Mouse (Mus musculus): ENCODE results near the gene Csnk2b. TPM values are rescaled to one million over a fixed set of nuclear protein-coding genes. Genes with fewer than 3 reads are reported as not detected.
A peak's percentile ranks its signal among the peaks of the same experiment; 100 is the strongest.
"Not testable (repeated sequence)": the region's sequence is repeated elsewhere in the genome, so short reads cannot be mapped to it uniquely, and the experiment has no call there.

Csnk2b gene
- total RNA-seq, 2 experiments from 2014 or later: 362 to 428 TPM

DNA sequence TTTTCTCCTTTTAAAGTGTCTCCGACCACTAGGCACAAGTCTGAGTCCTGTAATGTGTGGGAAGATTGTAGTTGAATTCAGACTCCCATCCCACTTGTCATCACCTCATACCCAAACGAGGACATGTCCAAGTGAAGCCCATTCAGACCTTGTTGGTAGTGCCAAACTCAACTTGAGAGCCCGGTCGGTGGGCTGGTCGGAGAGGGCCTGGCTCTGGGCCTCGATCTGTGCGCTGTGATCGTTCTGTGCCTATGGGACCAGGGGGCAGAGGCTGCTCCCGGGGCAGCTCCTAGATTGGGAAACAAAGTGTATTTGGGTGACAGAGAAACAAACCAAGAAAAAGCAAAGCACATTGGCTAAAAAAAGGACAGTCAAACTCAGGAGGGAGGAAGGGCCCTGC lies 31.2 kb upstream of the Csnk2b start:
- ATAC-seq (ENCODE audit: poor library complexity, severe bottlenecking): no peak

DNA sequence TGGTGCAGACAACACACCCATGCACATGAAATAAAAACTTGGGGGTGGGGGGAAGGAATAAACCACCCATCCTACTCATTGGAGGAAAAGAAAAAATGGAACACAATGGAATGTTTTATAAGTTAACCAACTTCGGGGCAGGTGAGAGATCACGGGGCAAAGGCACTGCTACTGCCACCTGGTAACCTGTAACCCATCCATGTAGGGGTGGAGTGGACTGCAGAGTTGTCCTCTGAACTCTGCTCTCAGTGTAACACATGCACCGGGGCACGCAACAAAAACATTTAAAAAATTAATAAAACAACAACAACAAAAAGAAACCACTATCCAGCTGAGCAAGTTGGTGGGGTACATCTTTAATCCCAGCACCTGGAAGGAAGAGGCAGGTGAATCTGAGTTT lies 30.3 kb upstream of the Csnk2b start:
- no peak for ATAC-seq (ENCODE audit: poor library complexity, severe bottlenecking)

DNA sequence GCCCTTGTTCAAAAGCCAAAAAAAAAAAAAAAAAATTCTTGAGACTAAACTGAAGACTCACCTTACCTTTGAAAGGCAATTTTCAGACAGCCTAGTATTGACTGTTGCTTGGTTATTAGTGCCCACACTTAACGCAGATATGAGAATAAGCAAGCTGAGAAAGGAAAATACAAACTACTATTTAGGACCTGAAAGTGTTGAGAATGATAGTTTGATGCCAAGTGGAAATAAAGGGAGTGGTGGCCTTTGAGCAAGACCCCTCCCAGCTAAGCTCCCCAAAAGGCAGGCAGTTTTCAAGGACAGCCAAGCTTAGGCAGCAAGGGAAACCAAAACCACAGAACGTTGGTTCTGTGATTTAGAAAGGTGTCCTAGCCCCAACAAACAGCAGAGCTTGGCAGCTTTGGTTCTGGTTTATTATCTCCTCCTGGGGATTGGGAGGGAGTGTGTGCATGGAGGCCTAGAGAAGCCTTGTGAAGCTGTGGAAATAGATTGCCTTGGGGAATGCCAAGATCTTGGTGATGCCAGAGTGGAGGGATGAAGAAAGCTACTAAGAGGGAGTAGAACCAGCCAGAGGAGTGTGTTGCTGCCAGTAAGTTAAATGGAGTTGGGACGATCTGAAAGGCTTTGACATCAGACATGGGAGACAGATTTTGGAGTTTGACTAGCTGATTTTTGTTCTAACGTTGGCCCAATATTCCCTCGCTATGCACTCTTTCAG lies 26.2 kb upstream of the Csnk2b start:
- ATAC-seq (ENCODE audit: poor library complexity, severe bottlenecking): no peak

DNA sequence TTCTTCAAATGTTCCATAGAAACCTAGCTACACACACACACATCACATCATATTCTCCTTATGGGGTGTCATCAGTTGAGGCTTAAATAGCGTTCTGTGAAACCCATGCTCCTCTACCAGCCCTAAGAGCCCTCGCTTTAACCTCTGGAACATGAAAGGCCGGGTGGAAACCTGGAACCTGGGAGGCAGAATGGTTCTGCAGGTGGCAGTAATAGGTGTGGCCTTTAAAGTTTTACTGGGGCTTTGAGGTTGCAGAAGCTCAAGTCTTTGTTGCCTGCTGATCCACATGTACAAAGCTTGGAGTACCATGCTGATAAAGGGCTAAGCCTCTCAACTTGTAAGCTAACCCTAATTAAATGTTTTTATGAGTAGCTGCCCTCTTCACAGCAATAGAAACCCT lies 25.5 kb upstream of the Csnk2b start:
- ATAC-seq (ENCODE audit: poor library complexity, severe bottlenecking): no peak

DNA sequence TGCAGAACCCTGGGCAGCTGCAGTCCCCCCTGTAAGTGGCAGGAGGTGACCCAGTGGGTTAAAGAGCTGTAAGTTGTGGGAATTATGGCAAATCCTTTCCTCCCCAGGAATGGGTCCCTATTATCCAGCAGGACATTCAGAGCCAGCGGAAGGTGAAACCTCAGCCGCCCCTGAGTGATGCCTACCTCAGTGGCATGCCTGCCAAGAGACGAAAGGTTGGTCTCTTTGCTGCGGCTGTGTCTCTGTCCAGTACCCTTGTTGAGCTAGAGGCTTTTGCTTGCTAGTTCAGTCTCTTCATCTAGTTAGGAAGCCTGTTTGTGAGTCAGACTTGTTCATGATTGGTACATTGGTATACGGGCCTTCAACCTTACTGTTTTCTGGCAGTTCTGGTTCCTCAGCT lies 24.3 kb upstream of the Csnk2b start:
- ATAC-seq (ENCODE audit: poor library complexity, severe bottlenecking): no peak

DNA sequence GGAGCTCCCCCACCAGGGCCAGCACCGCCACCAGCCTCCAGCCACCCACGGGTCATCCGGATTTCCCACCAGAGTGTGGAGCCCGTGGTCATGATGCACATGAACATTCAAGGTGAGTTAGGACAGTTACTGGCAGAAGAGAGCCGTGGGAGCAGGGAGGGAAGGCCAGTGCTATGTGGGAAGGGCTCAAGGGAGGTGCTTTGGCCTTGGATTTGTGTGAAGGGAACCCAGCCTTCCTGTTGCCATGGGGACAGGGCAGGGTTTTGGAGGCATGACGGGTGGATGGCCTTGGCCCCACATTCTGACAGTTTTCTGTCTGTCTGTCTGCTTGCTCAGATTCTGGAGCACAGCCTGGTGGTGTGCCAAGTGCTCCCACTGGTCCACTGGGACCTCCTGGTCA lies 20.1 kb upstream of the Csnk2b start:
- ATAC-seq (ENCODE audit: poor library complexity, severe bottlenecking): no peak

DNA sequence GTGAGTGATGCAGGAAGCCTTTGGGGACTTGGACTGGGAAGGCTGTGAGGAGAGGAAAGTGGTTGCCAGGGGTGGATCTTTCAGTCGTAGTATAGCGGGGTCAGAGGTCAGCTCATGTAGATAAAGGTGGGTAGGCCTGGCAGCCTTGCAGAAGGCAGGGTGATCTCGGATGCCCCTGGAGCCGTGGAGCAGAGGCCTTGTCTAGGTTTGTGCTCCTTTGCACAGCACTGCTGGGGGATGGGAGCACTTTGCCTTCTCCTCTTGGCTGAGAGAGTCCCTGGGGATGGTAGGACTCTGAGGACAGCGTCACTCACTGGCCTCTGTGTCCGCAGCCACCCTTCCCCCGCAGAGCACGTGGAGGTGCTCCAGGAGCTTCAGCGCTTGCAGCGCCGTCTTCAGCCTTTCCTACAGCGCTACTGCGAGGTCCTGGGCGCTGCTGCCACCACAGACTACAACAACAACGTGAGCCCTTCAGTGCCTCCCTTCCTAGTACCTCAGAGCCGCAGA lies 18.7 kb upstream of the Csnk2b start:
- no peak for ATAC-seq (ENCODE audit: poor library complexity, severe bottlenecking)

DNA sequence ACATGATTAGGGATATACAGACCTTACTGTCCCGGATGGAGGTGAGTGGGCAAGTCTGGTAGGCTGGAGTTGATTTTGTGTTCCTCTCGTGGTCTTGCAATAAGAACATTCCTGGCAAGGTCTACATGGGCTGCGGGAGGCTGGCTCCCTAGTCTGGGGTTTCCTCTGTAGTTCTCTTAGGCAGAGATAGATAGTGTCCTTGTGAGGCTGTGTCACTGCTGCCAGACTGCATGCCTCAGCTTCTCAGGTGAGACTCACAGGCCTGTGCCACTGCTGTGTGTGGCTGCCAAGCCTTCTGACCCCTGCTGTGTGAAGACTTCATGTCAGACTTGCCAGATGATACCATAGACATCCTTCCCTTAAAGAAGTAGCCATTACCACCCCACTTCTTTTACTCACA lies 17.4 kb upstream of the Csnk2b start:
- no peak for ATAC-seq (ENCODE audit: poor library complexity, severe bottlenecking)

DNA sequence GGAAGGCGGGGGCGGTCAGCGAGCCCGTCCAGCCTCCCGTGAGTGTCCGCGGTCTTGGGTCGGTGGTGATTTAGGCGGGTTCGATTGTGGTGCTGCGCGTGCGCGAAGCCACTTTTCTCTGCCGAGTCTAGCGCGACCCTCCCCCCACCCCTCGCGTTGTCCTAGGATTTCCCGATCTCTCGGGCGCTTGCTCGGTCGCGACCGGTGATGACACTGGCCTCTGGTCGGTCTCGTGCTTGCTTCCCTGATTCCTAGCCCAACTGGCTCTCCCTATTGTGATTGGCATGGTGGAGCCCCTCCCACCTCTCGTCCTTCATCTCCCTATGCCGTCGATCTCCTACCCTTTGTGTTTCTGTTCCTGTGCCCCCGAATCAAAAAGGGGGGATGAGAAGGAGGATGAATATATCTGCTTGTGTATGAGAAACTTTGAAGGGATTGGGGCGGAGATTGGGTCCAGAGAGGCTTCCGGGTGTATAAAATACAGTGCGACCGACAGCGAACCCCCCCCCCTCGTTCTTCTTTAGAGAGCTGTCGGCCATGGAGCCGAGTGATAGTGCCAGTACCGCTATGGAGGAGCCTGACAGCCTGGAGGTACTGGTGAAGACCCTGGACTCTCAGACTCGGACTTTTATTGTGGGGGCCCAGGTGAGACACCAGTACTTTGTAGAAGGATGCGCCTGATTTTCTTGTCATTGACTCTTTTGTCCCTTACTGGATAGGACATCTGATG lies 13.9 kb upstream of the Csnk2b start:
- ATAC-seq (ENCODE audit: poor library complexity, severe bottlenecking): peak; percentile 68

DNA sequence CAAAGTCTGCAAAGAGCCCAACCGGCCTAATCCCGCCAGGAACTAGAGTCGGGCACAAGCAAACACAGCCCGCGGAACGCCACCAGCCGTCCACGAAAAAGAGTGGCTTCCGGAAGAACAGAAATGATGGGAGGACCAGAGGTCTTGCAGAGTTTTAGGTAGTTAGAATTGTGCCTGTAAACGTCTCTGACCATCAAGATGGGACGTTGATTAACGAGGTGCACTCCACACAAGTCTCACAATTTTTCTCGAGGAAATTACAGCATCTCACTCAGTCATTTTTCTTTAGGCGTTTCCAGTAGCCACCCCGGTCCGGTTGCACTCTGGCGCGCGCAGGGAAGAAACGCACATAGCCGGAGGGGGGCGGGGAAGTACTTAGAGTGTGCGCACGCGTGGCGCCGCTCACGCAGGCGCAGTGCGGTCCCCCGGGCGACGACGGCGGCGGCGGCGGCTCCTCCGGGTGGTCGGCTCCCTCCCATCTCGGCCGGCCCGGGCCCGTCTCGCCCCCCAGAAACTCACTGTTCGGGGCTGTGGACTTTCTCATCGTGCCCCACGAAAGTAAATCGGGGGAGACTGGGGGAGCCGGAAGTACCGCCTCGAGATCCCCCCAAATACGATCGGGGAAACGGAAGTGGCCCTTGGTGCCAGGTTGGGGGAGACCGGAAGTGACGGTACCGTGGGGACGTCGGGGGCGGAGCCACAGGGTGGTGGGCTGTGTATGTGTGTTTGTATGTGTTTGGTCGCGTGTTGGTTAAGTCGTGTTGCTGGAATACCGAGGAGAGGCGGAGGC lies 13.1 kb upstream of the Csnk2b start, which contains the start of gene Bag6:
Gene Bag6, plus strand, starts transcription at position 378 of the 790 bp plus-strand sequence.
- peak; percentile 88 for ATAC-seq (ENCODE audit: poor library complexity, severe bottlenecking)

DNA sequence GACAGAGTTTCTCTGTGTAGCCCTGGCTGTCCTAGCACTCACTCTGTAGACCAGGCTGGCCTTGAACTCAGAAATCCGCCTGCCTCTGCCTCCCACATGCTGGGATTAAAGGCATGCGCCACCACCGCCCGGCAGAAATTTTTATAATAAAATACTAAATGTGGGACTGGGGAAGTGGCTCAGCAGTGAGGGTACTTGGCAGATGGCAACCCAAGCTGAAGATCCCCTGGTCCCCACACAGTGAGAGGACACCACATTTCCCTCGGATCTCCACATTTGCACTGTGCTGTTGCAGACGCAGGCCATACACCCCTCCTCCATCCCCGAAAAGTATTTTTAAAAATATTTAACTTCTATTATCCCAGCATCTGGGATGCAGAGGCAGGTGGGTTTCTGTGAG lies 11.7 kb upstream of the Csnk2b start:
- no peak for ATAC-seq (ENCODE audit: poor library complexity, severe bottlenecking)

DNA sequence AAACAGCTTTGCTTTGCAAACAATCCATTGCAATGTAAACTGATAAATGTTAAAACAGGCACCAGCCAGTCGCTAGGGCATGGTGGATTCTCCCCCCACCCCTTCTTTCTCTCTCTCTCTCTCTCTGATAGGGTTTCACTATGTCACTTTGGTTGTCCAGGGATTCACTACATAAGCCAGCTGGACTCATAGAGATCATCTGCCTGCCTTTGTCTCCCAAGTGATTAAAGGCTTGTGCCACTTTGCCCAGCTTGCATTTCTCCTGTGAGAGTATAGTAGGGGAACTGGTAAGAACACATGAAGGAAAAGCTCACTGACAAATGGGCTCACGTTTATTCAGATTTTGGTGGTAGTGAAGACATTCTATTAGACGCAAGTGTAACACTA lies 10.3 kb upstream of the Csnk2b start:
- ATAC-seq (ENCODE audit: poor library complexity, severe bottlenecking): no peak

DNA sequence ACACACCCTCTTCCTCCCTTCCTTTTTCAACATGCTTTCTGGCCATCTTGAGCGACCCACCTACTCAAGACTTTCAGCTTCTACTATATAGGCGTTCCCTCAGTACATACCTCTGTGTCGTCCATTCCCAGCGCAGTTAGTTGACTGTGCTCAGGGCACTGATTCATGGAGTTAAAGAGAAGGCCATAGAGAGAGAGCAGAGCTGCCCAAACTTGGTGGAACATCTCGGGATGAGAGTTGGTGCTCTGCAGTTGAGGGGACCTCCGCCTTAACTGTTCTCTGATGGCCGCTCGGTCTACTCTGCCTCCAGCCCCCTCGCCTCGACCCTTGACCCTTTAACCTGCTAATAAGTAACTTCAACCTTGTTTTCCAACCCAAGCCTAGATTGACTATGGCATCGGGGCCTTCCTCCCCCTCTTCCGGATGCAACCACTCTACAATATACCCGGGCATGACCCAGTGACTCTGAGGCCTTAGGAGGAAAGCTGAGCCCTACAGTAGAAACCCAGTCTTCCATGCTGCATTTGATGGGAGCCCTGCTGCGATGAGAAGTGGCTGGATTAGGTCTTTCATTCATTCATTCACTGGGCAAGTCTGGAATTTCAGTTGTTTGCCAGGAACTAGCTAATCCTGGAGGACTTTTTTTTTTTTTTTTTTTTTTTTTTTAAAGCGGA lies 9.8 kb upstream of the Csnk2b start, which contains the start of gene Apom:
Gene Apom, minus strand, starts transcription at position 551 of the 674 bp plus-strand sequence.
- ATAC-seq (ENCODE audit: poor library complexity, severe bottlenecking): no peak

DNA sequence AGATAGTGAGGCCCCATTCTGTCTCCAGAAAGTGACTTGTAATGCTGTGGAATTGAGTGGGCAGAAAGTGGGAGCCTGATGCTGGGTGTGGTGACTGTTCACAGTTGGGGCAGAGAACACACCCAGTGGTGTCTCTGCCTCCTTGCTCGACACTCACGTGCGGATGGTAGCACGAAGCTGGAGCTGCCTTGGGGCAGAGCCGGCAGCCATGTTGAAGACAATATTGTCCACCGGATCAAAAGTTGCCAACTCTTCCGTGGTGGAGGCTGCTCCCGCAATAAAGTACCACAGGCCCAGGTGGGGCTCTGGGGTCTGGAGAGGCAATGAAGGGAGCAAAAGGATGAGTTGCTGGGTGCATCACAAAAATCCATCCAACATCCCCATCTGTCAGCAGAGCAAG lies 9.2 kb upstream of the Csnk2b start:
- ATAC-seq (ENCODE audit: poor library complexity, severe bottlenecking): no peak

DNA sequence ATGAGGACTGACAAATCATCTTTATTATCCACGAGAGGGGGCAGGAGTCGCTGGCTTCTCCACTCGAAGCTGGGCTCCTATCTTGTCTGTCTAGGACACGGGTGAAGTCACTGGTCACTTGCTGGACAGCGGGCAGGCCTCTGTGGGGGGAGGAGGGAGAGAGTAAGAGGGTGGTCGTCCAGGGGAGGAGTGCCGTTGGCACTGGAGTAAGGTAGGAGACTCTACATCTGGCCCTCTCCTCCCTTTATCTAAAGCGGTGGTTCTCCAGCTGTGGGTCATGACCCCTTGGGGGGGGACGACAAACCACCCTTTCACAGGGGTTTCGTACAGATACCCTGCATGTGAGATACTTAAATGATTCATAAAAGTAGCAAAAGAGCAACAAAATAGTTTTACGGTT lies 7.1 kb upstream of the Csnk2b start:
- no peak for ATAC-seq (ENCODE audit: poor library complexity, severe bottlenecking)

DNA sequence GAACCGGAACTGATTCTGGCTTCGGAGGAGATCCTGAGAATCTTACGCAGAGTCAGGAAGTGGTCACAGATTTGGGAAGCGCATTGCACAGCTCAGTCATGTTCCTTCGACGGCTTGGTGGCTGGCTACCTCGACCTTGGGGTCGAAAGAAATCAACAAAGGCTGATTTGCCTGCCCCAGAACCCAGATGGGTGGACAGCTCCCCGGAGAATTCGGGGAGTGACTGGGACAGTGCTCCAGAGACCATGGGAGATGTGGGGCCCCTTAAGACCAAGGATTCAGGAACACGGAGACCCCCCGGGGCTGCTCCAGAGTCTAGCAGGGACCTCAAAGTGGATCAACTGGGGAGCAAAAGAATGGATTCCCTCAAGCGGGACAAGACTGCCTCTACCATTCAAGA lies 5.2 kb upstream of the Csnk2b start:
- peak; percentile 14; the same call in 1 of the 2 replicates for ATAC-seq (ENCODE audit: poor library complexity, severe bottlenecking)

DNA sequence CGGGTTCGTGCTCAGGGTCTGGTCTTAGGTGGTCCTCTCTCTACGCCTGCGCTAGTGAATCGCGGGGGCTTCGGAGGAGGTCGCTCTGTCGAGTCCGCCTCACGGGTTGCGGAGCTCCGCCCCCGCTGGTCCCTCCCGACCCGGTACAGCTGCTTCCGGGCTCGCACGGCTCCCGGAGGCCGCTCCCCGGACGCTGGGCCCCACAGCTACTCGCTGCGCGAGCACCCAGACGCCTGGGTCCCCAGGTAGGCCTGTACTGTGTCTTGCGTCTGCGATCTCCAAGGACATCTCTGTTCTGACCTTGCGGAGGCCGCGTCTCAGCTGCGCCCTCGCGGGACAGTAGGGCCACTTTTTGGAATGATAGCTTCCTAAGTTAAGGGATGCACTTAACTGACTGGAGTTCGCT lies 4.4 kb upstream of the Csnk2b start, which contains the start of gene D17H6S53E:
Gene D17H6S53E, plus strand, starts transcription at position 168 of the 406 bp plus-strand sequence.
- ATAC-seq (ENCODE audit: poor library complexity, severe bottlenecking): peak; percentile 65

DNA sequence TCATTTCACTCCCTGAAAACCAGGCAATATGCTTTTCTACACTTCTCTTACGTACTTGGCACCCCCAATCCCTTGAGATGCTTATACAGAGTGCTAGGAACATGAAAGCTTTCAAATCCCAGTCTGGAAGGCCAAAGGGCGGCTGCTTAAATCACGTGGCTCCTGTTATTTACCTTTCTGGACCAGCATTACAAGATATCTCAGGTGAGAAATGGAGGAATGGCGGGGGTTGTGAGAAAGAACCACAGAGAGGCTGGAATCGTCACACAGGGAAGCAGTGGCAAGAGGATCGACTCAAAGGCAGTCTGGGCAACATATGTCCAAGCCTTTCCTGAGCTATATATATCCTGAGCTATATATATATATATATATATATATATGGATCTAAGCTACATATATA lies 3.7 kb upstream of the Csnk2b start:
- no peak for ATAC-seq (ENCODE audit: poor library complexity, severe bottlenecking)

DNA sequence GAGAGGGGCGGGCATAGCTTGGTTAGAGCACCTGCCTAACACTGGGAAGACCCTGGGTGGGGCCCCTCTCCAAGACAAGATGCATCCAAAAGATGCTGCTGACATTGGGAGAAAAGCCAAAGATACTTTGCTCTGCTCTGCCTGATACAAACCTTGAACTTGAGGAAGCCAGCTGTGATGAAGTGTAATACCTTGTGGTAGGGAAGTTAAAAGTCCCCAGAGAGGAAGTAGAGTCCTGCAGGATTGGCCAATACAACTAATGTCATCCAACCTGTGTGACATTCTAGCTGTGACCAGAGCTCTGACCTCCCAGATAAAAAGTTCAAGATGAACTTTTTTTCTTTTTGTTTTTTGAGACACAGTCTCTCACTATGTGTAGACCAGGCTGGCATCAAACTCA lies 3.2 kb upstream of the Csnk2b start:
- peak; percentile 42 for ATAC-seq (ENCODE audit: poor library complexity, severe bottlenecking)

DNA sequence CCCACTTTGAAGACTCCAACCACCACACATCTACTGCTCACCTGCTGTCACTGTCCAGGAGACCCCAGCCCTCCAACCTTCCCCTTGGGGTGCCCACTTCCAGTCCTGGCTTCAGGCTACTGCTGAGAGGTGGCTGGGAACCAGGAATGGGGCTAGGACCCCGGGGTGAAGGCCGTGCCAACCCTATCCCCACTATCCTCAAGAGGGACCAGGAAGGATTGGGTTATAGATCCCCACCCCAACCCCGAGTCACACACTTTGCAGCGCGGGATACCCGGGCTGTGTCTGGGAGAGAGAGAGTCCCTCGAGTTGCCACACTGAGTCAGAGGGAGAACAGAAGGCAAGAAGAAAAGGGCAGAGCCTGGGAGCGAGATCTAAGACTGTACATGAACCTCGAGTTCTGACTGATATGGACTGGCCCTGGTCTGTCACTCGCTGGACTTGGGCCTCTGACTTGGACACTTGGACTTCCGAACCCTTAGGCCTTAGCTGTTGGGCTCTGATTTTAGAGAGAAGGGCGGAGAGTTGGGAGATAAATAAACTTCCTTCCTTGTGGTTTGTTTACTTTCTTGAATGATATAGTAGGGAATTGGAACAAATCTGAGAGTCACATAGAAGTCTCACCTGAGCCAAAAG lies 2.5 kb upstream of the Csnk2b start:
- ATAC-seq (ENCODE audit: poor library complexity, severe bottlenecking): not testable (repeated sequence)

Measured in megakaryocyte, adult 5-6 weeks (primary cell).